Mouse (Mus musculus) CD4-positive helper T cell, adult 2 months (primary cell): Measurements from ENCODE around the gene Ascl2.

Experiments used
- DNase-seq: peaks from one replicate; pipeline ENCODE4 v3.0.0-alpha.2; 2012; ENCODE audit warnings: low read depth, missing footprints, low spot score

Gene Ascl2

DNA sequence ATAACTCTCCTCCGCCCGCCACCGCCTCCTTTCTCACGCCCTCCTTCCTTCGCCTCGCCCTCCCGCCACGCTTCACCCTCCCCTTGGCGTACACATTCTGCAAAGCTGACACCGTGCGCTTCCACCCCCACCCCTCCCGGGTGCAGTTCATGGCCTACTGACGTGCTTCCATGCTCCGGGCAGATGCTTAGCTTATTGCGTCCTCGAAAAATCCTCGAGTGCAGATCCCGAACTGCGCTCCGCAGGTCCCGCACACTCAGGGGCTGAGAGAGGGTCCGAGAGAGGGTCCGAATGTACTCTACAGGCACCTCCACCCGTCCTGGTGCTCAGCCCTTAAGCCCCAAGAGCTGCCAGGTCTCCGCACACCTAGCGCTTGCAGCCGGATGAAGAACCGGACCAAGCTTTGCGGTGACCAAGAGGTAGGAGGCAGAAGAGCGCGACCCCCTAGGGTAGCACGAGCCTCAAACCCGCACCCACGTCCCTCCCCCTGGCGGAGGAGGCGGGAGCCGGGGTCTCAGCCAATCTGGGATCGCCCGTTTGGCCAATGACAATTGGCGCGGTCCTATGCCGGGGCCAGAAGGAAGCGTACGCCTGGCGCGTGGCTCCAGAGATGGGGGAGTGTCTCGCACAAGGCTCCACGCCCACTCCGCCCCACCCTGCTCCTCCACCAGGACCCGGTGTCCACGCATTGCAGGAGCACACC, at the start of gene Ascl2:
TSS of gene Ascl2 (minus strand) at position 456 of the 703 bp plus-strand sequence.
- DNase-seq: peak; percentile 12

DNA sequence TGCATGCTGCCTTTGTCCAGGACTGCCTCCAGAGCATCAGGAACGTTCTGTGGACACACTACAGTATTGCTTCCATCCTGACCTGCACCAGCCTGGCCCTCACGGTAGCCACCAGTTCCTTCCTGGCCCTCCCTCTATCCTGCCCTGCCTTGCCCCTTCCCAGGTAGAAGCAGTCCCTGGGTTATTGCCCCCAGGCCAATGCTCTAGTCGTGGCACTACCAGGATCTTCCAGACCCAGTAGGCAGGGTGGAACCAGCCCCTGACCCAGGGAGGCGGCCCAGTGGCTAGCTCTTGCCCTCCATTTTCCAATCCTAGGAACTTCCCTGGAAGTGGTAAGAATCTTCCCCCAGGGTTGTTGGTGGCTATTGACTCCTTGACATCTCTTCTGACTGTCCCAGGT, 48.1 kb upstream of the Ascl2 start:
- no peak for DNase-seq

DNA sequence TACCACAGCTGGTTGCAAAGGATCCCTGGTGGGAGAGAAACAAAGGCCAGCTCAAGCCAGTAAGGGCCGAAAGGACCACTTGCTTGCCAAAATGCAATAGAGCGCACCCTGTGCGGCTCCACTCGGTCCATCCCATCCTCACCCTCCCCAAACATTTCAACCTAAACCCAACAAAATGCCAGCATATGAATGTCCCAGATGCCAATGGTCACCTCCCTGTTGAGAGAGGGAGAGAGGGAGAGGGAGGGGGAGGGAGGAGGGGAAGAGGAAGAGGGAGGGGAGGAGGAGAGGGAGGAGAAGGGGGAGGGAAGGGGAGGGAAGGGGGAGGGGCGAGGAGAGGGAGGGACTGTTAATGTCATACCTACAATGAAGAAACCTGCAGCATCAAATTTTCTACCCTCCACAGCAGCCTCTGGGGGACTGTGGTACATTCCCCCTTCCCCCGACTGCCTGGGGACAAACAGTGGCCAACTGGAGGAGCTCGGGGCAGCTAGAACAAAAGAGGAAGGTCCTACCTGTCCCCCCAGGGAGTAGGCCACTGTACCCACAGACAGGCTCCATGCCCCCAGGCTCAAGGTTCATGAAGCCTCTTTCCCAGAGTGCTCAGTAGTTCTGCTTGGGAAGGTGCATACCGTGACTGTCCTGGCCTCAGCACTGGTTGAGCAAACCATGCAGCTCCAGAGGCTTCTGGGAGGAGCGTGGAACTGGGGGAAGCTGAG, 47.5 kb upstream of the Ascl2 start:
- no peak for DNase-seq

DNA sequence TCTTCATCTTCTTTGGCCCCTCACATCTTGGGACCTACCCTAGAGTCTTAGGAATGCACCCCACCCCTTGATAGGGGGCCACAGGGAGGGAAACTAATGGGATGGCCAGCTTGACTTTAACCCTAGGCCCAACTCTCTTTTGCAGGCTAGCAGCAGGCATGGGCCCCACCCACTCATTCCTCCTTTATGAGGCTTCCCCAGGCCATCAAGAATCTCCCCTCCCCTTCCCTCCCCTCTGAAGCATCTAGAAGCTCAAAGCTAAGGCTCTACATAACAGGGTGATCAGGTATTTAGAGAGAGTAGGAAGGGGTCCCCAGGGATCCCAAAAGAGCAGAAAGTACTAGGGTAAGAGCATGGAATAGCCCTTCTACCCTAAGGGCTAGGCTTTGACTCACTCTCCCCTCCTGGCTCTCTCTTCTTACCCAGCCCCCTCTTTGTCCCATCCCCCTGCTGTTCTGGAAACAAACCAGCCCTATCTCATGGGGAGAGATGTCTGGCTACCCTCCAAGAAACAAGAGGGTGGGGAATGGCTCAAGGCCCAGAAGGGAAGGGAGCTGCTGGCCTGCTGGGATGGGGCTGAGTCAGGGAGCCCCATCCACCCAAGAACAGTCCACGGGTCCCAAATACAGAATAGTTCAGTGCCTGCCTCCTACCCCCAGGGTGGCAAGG, 46.8 kb upstream of the Ascl2 start:
- DNase-seq: no peak

DNA sequence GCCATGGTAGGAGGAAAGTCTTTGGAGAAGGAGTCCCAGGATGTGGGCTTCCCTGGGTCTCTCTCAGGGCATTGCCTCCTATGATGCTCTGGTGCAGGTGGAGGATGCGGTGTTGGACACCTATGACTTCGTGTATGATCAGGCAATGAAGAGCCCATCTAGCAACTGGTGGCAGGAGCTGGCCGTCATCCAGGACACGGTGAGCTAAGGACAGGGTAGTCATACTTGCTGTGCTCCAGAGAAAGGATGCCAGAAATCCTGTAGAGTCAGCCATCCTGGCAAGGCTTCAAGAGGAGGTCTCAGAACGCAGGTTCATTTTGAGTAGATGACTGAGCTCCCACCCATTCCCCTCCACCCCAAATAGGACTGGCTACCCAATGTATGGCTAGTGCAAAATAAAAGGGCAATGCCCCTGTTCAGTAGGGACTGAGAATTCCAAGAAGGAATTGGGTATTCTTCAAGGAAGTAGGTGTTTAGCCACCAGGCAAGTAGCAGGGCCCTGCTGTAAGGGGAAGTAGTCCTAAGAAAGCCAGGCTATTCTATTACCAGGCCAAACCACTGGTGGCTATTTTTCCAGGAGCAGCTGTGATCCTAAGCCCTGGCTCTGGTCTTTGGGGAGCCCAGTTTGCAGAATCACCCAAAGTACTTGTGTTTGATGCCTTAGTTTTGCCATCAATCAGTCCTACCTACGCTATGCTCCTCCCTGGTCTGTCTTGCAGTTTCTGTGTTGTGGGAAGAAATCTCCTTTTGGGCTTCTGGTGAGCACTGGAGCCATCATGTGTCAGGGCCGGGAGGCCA, 46.0 kb upstream of the Ascl2 start:
- no peak for DNase-seq

DNA sequence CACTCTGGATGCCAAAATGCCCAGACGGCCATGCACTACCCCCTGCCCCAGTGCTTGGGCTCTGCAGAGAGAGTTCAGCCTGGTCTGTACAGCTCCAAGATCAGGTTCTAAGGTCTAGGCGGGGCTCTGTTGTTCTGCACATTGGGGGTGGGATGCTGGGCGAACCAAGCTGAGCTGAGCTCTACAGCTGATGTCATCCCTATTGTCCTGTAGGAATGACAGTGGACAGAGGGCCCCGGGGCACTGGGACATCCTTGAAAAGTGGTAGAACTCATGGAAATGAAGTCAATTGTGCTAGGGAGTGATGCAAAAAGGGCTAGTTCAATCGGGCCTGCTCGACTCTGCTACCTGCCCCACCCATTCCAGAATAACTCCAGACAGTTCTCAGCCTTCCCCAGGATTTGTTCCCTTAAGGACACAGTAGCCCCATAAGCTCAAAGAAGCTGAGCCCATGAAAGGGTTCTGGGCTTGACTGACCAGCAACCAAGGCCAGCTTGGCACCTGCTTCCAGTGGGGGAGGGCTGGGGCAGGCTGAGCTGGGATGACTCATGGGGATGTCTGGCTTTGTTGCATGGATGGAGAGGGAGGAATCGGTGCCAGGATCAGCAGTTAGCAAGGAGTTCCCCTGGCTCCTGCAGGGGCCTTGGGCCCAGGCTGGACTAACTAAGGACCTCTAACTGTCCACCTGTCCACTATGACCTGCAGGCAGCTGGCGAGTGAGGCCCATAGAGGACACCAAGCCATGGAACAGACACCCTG, 44.5 kb upstream of the Ascl2 start:
- no peak for DNase-seq

DNA sequence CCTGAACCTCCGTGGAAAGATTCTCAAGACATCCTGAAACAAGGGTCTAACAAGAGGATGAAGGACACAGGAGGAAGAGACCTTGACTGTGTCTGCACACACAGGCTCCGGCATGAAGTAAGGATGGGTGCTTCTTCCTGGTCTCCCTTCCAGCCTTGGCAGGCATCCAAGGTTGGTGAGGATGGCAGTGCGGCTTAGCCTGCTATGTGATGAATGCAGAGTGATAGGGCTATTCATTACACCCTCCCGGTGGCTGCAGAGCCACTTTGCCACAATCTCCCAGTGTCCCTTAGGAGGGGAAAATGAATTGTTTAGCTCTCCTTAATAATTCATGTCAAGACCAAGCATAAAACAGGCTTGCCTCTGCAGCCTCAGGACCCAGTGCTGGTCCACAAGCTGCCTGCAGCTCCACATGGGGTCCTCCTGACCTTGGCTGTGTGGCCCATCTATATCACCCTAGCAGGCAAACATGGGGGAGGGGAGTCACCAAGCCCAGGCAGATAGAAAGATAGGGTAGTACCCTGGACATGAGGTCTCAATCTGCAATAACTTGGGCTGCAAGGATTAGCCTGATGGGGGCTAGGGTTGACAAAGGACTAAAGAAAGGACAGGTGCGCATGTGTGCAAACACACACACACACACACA, 43.3 kb upstream of the Ascl2 start:
- no peak for DNase-seq

DNA sequence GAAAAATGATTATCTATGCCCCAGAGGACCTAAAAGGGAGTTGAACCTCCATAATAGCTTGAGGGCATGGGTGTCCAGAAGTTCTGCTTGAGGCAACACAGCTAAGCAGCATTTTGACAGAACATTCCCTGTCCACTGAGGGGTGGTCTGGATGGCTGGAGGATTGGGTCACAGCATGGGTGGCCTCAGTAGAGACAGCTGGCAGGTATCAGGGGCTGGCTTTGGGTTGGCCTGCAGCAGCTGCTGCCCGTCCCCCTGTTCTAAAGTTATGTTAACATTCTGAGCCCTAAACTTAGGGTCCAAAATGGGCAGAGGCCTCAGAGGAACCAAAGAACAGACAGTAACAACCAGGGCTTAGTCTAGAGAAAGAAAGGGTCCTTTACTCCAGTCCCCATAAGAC, 42.2 kb upstream of the Ascl2 start:
- DNase-seq: no peak

DNA sequence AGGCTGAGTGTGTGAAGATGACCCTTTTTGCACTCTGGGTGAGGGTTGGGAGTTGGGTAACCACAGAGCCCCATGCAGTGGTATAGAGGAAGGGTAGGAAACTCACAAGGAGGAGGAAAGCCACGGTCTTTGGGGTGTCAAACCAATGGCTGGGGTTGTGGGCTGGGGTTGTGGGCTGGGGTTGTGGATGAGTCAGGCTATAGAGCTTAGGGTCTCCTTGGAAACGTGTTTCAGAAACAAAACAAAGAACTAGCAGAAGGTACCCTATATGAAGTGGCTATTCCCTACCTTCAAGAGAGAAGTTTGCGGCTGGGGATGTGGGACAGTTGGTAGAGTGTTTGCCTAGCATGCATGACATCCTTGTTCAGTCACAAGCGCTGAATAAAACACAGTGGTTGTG, 40.9 kb upstream of the Ascl2 start:
- peak; percentile 84 for DNase-seq

DNA sequence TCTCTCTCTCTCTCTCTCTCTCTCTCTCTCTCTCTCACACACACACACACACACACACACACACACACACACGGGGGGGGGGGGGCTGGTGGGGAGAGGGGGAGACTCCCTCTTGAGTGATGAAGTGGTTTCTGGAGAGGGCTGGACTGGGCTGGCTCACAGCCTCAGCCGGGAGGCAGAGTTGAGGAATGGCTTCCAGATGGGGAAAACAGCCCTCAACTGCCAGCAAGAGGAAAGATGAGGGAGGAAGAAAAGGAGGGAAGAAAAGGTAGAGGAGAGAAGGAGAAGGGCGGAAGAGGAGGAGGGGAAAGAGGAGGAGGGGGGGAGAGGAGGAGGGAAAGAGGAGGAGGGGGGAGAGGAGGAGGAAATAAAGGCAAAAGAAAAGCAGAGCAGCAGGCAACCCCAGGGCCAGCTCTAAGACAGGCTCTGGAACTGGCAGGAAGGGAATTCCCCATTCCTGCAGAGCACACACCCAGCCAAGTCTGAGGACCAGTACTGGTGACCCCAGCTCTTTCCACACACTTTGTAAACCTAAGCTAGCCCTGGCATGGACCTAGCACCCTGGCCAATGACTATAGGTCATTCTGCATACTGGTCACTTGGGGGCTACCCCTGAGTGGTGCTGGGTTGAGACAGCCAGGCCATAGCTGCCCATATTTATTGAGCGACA, 40.1 kb upstream of the Ascl2 start:
- DNase-seq: peak; percentile 39

DNA sequence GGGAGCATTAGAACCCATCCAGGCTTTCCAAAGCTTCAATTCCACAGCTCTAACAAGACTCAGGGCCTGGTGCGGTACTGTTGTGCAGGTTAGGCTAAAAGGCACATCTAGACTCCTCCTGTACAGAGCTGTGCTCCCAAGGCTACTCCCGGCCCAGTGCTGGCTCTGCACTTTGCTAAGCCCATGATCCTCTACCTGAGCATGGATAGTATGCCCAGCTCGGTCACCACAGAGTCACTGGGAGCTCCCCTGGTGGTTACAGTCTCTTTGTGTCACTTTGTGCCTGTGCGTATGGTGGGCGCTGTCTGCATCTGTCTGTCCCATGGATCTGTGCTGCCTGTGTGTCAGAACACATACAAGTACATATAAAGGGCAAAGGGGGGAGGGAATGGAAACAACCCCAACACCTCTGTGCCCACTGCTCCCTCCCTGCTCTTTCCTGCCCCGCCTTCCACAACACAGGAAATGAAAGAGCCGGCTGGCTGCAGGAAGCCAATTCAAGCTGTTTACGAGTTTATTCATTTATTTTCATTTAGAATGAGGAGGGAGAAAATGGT, 39.4 kb upstream of the Ascl2 start:
- peak; percentile 92 for DNase-seq

DNA sequence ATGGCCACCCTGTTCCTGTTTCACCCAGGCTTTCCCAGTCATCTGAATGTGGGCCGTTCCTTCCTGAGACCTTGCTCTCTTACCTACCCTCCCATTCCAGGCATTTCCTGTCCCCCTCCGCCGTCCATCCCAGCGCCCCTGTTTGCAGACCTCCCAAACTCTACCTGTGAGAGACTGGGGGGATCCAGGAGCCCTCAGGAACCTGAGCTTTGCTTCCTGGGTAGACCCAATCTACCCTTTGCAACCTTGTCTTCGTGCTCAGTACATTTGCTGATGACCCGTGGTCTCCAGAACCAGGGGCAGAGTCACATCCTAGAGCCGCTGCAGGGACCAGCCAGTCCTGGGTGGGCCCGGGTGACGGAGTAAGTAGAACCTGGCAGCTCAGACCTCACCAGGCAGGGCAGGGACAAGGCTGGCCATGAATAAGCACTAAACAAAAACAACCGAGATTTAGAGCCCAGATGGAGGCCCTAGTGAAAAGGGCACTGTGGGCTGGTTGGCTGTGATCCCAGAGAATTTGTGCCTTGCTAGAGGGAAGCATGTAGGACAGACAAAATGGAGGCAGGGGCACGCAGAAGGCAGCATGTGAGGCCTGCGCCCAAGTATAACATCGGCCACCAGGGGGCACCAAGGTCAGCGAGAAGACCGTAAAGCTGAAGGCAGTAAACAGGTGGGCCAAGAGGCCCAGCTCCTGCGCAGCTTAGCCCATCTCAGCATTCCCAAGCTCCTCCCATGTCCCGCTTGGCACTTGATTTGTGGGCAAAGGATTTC, 38.7 kb upstream of the Ascl2 start:
- DNase-seq: peak; percentile 91

DNA sequence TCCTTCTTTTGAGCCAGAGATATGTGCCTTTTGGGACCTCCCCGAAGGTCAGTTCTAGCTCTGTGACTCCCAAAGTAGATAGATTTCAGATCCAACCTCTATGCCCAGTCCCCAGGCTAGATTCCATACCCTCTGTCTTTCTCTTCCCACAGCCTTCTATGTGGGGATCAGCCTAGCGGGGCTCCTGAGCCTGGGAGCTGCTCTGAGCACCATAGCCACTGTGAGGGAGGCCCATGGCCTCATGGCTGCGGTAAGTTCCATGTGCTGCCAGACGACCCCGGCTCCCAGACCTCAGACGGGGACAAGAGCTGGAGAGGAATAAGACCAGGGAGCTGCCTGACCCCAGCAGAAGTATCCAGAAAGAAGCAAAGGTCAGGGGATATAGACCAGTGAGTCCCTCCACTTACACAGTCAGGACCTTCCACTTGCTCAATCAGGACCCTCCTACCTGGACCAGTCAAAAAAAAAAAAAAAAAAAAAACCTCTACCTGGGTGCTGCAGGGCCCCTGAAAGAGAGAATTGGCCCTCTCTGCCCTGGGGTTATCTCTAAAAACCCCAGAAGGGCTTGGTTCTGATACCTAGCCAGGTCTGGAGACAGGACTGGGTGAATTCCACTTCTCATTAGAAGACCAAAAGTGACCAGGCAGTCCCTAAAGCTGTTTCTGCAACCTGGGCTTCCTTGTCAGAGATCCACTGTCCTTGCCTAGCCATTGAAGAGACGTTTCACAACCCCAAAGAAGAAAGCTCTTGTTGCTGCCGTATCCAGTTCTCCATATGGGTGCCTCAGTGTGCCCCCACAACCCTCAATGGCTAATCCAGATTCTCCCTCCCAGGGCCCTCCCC, 37.9 kb upstream of the Ascl2 start:
- no peak for DNase-seq

DNA sequence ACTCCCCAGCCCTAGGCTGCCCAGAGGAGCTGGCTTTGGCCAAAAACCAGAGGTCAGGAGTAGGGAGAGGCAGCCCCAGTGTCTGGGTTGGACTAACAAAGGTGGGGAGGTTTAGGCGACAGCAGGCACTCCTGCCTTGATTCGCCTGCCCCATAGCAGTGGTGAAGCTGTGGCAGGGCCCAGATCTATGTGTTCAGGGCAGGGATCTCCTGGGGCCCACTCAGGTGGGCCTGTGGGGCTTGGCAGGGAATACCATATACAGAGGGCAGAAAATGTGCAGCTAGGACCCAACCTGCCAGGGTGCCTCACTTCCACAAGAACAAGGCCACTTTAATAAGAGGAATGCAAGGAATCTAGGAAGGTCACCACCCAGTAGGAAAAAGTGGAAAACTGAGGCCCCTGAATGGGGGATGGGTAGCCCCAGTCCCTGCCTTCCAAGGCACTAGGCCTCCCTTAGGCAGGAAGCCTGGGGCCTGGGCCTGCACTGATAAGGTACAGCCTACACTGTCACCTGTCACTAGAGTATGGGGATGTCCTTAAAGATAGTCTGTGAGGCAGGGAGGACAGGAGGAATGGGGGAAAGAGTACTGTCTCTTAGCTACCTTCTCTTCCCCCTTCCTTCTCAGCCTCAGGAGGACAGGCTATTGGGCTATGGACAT, 37.2 kb upstream of the Ascl2 start:
- DNase-seq: peak; percentile 30

DNA sequence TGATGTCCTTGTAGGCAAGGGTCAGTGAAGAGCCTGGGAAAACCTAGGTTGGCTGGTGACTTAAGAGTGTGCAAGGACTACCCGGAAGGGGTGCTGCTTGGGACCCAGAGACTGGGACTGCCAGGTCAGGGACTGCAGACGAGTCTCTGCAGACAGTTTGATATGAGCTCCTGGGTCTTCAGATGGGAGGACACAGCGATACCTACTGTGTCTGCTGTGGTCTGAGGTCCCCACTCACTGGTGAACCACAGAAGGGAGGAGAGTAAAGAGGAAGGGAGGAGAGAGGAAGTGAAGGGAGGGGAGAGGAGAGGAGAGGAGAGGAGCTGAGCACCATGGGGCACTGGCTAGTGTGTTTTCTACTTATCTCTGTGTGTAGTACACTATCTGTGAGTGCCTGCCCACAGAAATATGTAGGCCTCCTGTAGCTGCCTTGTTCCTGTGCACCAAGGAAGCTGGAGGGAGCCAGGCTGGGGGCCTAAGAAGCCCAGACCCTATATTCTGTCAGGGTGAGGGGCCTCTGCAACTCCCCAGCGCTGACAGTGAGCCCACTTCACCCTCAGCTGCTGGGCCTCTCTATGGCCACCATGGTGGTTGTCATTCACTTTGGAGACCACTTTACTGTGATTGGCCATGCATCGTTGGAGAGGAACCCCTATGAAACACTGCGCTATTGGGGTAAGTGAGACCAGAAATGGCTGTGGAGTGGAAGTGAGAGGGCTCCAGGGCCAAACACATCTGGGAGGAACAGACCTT, 36.5 kb upstream of the Ascl2 start:
- peak; percentile 87 for DNase-seq

DNA sequence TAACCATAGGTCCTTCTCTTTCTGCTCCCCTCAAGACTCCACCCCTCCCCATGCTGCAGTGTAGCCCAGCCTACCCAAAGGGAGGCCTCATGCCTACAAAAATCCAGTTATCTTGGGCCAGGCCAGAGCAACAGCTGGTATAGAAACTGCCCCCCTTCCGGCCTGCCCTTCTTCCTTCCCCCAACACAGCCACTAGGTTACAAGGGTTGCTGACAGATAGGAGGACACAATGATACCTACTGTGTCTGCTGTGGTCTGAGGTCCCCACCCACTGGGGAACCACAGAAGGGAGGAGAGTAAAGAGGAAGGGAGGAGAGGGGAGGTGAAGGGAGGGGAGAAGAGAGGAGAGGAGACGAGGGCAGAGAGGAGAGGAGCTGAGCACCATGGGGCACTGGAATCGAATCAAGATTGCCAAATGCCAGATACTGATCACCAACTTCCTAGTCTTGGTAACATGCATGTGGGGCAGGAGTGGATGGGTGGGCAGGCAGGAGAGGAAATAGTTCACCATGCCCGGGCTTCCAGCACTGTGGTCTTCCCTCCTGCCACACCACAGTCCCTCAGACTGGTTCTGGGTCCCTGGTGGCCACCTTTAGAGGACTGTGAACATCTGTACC, 35.8 kb upstream of the Ascl2 start, which contains the start of gene Tspan32:
TSS of gene Tspan32 (plus strand) at position 320 of the 617 bp plus-strand sequence.
- peak; percentile 88 for DNase-seq
